Mouse (Mus musculus) kidney, adult 11 months (tissue): Measurements from ENCODE around the gene Adarb2.

ENCODE experiments used
- DNase-seq: peaks from one replicate; pipeline ENCODE4 v3.0.0; 2022

Adarb2 gene

GRCm38 (mm10) chr13:8487756-8488434, 285.2 kb downstream of the Adarb2 start:
- peak; percentile 6 for DNase-seq

- no peak for DNase-seq
Observed at GRCm38 (mm10) chr13:8493363-8493762, 290.7 kb downstream of the Adarb2 start.

- DNase-seq, result peak; percentile 9
Observed at GRCm38 (mm10) chr13:8499551-8499950, 296.9 kb downstream of the Adarb2 start.

GRCm38 (mm10) chr13:8511069-8511817, 308.6 kb downstream of the Adarb2 start:
- no peak for DNase-seq

GRCm38 (mm10) chr13:8515979-8516715, 313.5 kb downstream of the Adarb2 start:
- no peak for DNase-seq

- DNase-seq, result no peak
Observed at GRCm38 (mm10) chr13:8519204-8519603, 316.5 kb downstream of the Adarb2 start.

GRCm38 (mm10) chr13:8525748-8526631, 323.3 kb downstream of the Adarb2 start:
- no peak for DNase-seq

- no peak for DNase-seq
Observed at GRCm38 (mm10) chr13:8534265-8535113, 331.8 kb downstream of the Adarb2 start.

- DNase-seq, result no peak
Observed at GRCm38 (mm10) chr13:8538481-8538880, 335.8 kb downstream of the Adarb2 start.

GRCm38 (mm10) chr13:8538896-8539295, 336.2 kb downstream of the Adarb2 start:
- DNase-seq, result no peak

- DNase-seq, result no peak
Observed at GRCm38 (mm10) chr13:8542684-8543083, 340.0 kb downstream of the Adarb2 start.

GRCm38 (mm10) chr13:8552242-8552641, 349.6 kb downstream of the Adarb2 start:
- no peak for DNase-seq

- DNase-seq, result no peak
Observed at GRCm38 (mm10) chr13:8557784-8558183, 355.1 kb downstream of the Adarb2 start.

- no peak for DNase-seq
Observed at GRCm38 (mm10) chr13:8560485-8560884, 357.8 kb downstream of the Adarb2 start.

GRCm38 (mm10) chr13:8563161-8563560, 360.5 kb downstream of the Adarb2 start:
- no peak for DNase-seq

GRCm38 (mm10) chr13:8567111-8568026, 364.7 kb downstream of the Adarb2 start:
- no peak for DNase-seq

- no peak for DNase-seq
Observed at GRCm38 (mm10) chr13:8570269-8570668, 367.6 kb downstream of the Adarb2 start.

- no peak for DNase-seq
Observed at GRCm38 (mm10) chr13:8573908-8574307, 371.2 kb downstream of the Adarb2 start.

GRCm38 (mm10) chr13:8584257-8585005, 381.8 kb downstream of the Adarb2 start:
- no peak for DNase-seq

- no peak for DNase-seq
Observed at GRCm38 (mm10) chr13:8587447-8587846, 384.8 kb downstream of the Adarb2 start.
